Mouse (Mus musculus) gonadal fat pad, adult 2 months (tissue): ENCODE data around the gene Adamts12. TPM values are rescaled to one million over a fixed set of nuclear protein-coding genes. Genes with fewer than 3 reads are reported as not detected.

Experiments used
- DNase-seq: peaks from one replicate; pipeline ENCODE4 v3.0.0-alpha.2; 2012; ENCODE audit warnings: low read depth
- polyA plus RNA-seq: library from polyadenylated mRNA; depleted of rRNA; stranded (reverse); fragments of >200 nt; gene quantifications from 2 replicates; pipeline ENCODE4 v1.2.3, GENCODE M21; 2012

The Adamts12 gene
- polyA plus RNA-seq, 1 experiment = 5.9 TPM

DNA sequence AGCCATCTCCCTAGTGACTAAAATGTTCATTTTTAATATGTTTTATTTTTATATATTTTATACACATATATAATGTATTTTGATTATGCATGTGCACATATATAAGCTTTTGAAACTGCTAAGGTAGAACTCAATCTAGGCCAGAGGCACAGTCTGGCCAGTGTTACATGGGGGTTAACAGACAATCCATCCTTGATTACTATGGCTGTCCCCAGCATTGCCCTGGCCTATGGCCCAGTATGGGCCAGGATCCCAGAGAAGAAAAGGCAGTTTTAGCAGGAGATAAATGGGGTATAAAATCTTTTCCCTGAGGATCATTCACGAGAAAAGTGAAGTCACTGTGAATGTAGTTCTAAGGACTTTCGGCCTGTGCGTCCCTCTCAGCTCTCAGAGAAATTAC, 223.2 kb downstream of the Adamts12 start:
- DNase-seq = no peak

DNA sequence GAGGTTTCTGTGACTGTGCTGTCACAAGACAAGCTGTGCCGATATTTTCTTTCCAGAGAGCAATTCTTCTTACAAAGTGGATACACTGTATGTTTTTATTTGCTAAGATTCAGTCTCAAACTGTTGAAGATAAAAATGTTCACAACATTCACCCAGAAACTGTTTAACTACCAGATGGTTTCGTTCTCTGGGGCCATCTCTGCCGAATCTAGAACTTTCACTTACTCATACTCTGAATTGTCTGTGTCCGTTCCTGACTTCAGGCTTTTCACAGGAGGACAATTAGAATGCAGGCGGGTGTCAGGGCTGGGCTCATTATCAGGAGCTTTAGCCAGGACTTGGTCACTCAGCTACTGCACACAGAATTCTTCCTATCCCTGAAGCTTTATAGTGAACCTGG, 227.7 kb downstream of the Adamts12 start:
- DNase-seq = no peak

- DNase-seq = no peak
Measured at GRCm38 (mm10) chr15:11295016-11295415, 230.4 kb downstream of the Adamts12 start.

DNA sequence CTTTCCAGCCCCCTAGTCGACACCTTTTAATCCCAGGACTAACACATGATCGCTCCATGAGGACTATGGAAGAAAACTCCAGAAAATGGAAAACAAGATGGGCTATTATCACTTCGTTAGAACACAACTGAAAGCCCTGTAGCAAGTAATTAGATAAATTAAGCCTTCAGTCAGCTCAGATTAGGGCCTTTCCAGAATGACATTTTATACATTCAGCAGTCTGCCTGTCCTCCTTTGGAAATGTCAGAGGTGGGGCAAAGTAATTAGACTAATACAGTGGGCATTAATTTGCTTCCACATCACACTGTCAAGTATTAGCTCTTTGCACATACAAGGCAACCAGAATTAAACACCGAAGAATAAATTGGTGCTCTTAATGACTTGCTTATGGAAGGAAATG, 233.4 kb downstream of the Adamts12 start:
- no peak for DNase-seq

DNA sequence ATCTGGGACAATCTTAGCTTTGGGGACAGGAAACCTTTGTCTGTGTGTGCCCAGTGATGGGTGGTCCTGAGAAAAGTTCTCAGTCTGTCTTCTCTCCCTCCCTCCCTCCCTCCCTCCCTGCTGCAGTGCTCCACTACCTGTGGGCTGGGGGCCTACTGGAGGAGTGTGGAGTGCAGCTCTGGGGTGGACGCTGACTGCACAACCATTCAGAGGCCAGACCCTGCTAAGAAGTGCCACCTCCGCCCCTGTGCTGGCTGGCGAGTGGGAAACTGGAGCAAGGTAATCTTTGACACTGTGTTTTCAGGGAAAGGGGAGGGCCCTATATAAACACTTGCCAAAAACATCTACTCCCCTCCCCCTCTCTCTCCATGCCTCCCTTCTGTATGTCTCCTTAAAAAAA, 252.5 kb downstream of the Adamts12 start:
- no peak for DNase-seq

- no peak for DNase-seq
Measured at GRCm38 (mm10) chr15:11320481-11320880, 255.9 kb downstream of the Adamts12 start.

DNA sequence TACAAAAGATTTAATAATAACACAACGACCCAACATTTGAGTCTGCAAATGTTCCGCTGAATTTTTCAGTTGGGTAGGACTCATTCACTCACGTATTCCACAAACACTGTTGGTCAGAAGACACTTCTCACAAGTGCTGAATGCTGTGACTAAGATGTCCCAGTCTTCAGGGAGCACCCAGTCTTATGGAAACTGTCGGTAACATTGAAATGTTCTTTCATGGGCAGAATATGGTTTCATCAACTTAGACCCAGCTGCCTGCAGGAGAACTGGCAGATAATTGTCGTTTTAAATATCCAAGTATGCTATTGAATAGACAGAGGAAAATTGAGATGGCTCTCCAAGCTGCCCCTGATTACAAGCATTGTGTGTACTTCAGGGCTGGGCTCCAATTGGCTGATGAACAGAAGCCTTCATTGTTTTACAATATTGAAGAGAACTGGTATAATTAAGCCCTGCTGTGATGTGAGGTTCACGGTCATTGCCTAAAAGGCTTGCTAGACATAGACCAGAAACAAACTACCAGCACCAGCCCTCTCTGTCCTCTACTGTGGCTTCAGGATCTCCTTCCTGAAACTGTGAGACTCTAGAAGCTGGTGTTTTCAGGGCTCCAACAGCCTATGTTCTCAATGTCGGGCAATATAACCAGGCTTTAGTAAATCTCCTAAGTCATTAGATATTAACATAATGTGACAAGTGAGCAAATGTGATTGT, 275.0 kb downstream of the Adamts12 start:
- no peak for DNase-seq

DNA sequence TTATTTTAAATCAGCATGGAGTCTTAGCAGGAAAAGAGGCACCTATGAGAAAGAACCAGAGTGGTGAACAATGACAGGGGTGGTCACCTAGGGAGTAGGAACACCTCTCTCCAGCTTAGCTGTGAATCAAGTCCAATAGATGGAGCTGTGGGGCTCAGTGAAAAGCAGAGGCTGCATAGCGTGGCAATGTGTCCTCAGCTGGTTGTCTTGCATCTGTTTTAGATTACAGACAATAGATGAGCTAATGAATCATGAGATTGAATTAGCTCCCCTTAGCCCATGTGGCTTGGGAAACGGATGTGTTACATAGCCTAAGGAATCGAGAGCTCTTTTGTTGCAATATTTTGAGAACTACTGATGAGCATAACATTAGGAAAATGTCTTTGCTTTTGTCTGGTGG, 291.3 kb downstream of the Adamts12 start:
- no peak for DNase-seq

DNA sequence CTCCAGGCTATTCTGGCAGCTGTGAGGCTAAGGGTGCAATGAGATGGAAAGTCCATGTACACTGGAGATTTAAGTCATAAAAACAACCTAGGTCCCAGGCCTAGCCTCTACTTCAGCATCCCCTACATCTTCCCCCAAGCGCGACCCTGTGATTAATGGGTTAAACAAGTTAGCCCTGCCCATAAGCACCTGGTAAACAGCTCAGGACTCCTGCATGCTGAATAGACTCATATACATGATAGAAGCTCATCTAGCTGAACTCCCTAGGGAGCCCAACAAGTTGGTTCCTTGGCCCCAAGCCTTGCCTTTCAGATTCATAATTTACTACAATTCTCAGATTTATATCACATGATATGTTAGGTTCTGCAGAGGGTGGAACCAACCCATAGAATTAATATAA, 292.9 kb downstream of the Adamts12 start:
- no peak for DNase-seq

GRCm38 (mm10) chr15:11360888-11361287, 296.3 kb downstream of the Adamts12 start:
- DNase-seq = no peak

GRCm38 (mm10) chr15:11361824-11362223, 297.2 kb downstream of the Adamts12 start:
- DNase-seq = no peak

DNA sequence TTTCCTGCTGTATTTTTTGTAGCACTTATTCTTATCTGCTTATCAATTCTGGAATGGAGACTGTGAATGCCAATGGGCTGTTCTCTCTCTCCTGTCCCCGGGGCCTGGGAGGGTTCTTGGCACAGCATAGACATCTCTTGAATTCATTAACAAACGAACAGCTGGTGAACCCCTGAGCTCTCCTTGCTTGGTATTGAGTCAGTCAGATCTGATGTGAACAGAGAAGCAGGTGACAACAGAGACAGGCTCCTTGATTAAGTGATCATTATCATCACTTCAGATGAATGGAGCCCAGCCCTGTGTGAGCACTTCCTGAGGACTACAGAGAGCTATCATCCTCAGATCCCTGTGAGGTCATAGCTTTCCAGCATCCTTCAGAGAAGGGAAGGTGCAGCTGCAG, 299.5 kb downstream of the Adamts12 start:
- DNase-seq = no peak

DNA sequence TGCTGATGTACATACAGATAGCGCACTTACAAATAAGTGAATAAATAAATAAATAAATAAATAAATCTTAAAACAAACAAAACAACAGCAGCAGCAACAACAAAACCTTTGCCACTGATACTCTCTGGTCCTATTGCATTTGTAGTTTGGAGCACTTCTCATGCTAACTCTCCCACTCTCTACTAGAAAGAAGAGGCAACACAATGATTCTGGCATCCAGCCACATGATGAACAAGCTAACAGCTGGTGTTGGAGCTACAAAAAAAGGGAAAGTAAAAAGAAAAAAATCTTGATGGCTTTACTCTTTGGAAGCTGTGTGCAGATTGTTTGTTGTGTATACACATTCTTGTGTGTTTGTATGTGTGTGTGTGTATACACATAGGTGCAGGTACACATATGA, 300.2 kb downstream of the Adamts12 start:
- DNase-seq = no peak

- DNase-seq = no peak
Measured at GRCm38 (mm10) chr15:11369572-11369971, 305.0 kb downstream of the Adamts12 start.

- DNase-seq = no peak
Measured at GRCm38 (mm10) chr15:11370477-11371085, 306.0 kb downstream of the Adamts12 start.

DNA sequence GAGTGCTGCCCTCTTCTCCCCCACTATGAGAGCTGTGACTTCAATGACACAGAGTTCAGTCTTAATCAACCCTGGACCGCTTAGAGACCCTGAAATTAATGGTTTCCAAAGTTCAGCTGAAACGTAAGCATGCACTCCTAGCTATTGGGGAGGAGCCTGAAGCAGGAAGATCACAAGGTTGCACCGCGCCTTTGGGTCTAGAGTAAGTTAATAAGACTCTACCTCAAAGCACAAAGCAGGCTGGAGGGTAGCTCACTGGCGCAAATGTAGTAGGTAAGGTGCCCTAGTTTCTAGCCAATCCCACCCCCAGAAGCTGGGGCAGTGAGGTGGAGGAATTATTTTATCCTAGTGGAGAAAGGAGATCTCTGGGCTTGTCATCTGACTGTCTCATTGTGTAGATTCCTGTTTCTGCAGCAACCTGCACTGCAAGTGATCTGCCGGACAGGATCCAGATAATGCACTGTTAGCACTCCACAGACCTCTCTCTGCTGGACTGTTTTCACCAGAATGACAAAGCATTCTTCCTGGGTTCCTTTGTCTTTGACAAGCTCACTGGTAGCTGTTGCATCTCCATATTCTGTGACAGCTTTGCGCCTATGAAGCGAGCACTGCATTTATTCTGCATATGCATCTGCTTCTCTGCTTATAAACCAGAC, 315.0 kb downstream of the Adamts12 start:
- DNase-seq = no peak

- no peak for DNase-seq
Measured at GRCm38 (mm10) chr15:11380087-11380530, 315.5 kb downstream of the Adamts12 start.

GRCm38 (mm10) chr15:11380616-11381015, 316.0 kb downstream of the Adamts12 start:
- no peak for DNase-seq

DNA sequence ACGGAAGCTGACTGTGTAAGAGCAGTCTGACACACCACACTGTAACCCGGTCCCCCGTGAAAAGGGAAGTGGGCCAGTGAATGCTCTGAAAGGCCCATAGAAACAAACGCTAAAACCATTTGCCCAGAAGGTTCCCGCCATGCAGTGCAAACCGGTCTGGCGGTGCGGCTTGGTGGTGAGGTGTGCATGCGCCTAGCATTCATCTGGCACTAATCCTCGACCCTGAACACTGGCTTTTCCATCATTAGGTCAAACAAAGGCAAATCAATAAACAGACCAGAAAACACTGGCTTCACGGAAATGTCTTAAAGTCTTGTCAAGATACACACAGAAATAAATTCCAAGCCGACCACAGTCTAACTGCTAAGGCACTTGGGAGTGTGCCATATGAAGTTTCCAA, 318.0 kb downstream of the Adamts12 start:
- DNase-seq = no peak

DNA sequence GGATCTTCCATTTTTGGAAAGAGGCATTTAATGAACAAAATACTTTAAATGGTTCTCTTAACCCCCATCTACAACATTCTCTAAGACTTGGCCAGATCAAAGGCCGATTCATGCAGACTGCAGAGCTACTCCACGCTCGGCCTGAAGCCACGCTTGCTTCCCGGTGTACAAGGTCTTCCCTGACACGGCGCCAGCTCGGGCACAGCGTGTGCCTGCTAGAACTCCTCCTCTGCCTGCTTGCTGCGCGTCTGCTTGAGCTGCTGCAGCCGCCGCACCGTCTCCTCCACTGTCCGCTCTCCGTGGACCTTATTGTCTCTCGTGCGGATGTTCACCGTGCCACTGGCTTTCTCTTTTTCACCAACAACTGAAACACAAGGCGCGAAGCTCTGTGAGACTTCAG, 319.2 kb downstream of the Adamts12 start:
- no peak for DNase-seq

- DNase-seq = no peak
Measured at GRCm38 (mm10) chr15:11392903-11393302, 328.3 kb downstream of the Adamts12 start.

DNA sequence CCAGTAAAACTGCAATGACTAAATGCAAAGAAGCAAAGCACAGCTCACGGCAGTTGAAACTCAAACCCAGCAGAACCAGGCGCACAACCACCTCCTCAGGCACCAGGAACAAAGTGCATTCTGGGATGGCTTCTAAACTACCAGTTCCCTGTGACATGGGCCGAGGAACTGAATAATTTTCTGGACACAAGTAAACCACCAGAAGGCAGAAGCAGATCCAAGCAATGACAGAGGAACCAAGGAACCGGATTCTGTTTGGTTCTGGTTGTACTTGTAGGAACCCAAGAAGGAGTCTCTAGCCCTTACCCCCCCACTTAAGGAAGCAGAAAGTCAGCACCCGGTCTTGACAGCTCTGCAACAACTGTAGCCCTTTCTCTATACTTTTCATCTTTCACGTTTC, 331.8 kb downstream of the Adamts12 start:
- no peak for DNase-seq
